Mouse (Mus musculus) liver, embryonic 13.5 days (tissue): ENCODE data around the gene Hist1h4f. TPM values are rescaled to one million over a fixed set of nuclear protein-coding genes. Genes with fewer than 3 reads are reported as not detected.
"Not testable (repeated sequence)": the region's sequence is repeated elsewhere in the genome, so short reads cannot be mapped to it uniquely, and the experiment has no call there.

Experiments
- ATAC-seq: fragments of 200-750 bp; cut with Nextera tagmentation; 2 replicates; pipeline ENCODE4 v1.8.0; 2017; ENCODE audit warnings: low read depth, mild to moderate bottlenecking, moderate number of reproducible peaks, moderate library complexity
- DNase-seq: peaks from one replicate; pipeline ENCODE4 v3.0.0; 2022
- H3K27ac ChIP-seq: fragments of 300-500 bp; sonication (generic); 2 replicates; pipeline ENCODE4 v1.5.1; 2015; ENCODE audit warnings: moderate library complexity, mild to moderate bottlenecking, inconsistent platforms
- H3K27me3 ChIP-seq: fragments of 300-500 bp; sonication (generic); 2 replicates; pipeline ENCODE4 v1.6.1; 2015; ENCODE audit warnings: mild to moderate bottlenecking, inconsistent platforms
- H3K36me3 ChIP-seq: fragments of 300-500 bp; sonication (generic); 2 replicates; pipeline ENCODE4 v1.6.1; 2015; ENCODE audit warnings: mild to moderate bottlenecking, inconsistent platforms
- H3K4me1 ChIP-seq: fragments of 300-500 bp; sonication (generic); replicated peaks from 2 replicates; pipeline ENCODE4 v1.6.1; 2015; ENCODE audit warnings: inconsistent platforms
- H3K4me2 ChIP-seq: fragments of 300-500 bp; sonication (generic); 2 replicates; pipeline ENCODE4 v1.6.1; 2015; ENCODE audit warnings: inconsistent platforms, mild to moderate bottlenecking, moderate library complexity
- H3K4me3 ChIP-seq: fragments of 300-500 bp; sonication (generic); replicated peaks from 2 replicates; pipeline ENCODE4 v1.5.1; 2015; ENCODE audit warnings: mild to moderate bottlenecking, inconsistent platforms
- H3K9ac ChIP-seq: fragments of 300-500 bp; sonication (generic); 2 replicates; pipeline ENCODE4 v1.6.1; 2015; ENCODE audit warnings: mild to moderate bottlenecking, inconsistent platforms
- H3K9me3 ChIP-seq: fragments of 300-500 bp; sonication (generic); replicated peaks from 2 replicates; pipeline ENCODE4 v1.6.1; 2016; ENCODE audit warnings: inconsistent platforms
- WGBS: fragments of 180-500 bp; shearing (Covaris S2); methylation state at CpG from one replicate; pipeline ENCODE4 v1.1.7; 2015; ENCODE audit not compliant: insufficient replicate concordance; 5-methylcytosine and 5-hydroxymethylcytosine counted together
- polyA plus RNA-seq: library from polyadenylated mRNA; unstranded; fragments of >200 nt; fragmentation: Nextera tagmentation; extraction: Ambion mirVana; gene quantifications from 2 replicates; pipeline ENCODE4 v1.2.1, GENCODE M21; 2015

Hist1h4f gene
- polyA plus RNA-seq, 1 experiment from 2014 or later: 4.2 TPM

DNA sequence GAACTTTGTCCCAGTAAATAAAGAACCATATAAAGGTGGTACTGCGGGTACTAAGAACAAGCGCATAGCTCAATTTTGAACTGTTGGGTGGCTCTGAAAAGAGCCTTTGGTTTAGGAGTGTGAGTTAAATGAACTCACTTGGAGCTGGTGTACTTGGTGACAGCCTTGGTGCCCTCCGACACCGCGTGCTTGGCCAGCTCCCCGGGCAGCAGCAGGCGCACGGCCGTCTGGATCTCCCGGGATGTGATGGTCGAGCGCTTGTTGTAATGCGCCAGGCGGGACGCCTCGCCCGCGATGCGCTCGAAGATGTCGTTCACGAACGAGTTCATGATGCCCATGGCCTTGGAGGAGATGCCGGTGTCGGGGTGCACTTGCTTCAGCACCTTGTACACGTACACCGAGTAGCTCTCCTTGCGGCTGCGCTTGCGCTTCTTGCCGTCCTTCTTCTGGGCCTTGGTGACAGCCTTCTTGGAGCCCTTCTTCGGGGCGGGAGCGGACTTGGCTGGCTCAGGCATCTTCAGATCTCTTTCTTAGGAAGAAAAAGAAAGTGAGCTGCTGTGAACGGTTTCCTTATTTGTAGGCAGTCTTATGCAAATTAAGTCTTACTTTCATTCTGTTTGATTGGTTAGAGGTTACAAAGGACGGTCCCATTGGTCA lies 34.1 kb upstream of the Hist1h4f start:
- peak overlapping the region; percentile 100 for H3K27ac ChIP-seq
- not testable (repeated sequence) for H3K36me3 ChIP-seq, H3K27me3 ChIP-seq, H3K9me3 ChIP-seq
- H3K4me1 ChIP-seq: peaks cover 57% of the 10 kb centered on the region
- H3K4me2 ChIP-seq: peak overlapping the region; percentile 79
- ATAC-seq: peak; percentile 76
- H3K9ac ChIP-seq: peak overlapping the region; percentile 88
- peak overlapping the region; percentile 63 for H3K4me3 ChIP-seq
- DNase-seq: peak; percentile 86
- WGBS: under 1% methylated on average over 34 of the region's 36 CpGs

DNA sequence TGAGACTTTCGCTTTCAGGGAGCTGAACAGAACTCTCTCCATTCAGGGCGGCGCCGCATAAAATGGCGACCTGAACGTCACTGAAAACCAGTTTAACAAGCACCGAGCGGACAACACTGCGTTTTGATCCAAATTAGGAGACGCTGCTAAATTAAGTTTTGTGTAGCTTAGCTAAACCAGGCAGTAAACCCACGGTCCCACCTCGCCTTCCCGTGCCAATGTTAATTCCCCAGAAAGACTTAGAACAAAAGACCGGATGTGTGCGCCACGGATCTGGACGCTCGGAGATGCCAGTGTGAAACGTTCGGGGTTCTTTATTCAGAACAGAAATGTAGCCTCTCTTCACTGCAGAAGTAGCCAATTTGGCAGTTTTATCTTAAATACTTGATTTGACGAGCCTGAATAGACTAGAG lies 33.6 kb upstream of the Hist1h4f start:
- H3K36me3 ChIP-seq: no peaks in the 10 kb centered on the region
- under 1% methylated on average over 21 of the region's 21 CpGs for WGBS

DNA sequence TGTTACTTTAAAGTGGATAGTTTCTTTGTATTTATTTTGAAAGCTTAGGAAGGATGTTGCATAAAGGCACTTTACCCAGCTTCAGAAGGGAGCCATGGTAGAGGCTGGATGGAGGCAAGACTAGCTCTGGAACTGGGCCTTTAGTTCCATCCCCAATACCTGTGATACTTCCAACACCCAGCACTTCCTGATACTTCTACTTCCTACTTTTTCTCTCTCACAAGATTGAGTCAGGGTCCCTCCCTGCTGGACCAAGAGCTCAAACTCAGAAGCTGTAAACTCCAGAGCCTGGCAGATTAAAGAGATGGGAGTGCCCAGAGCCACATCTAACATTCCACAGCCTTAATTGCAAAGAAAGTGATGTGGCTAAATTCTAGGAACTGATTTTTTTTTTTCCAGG lies 32.9 kb upstream of the Hist1h4f start:
- H3K4me3 ChIP-seq: peak overlapping the region; percentile 63
- ATAC-seq (no peak), DNase-seq (peak; percentile 13)
- H3K27me3 ChIP-seq: no peaks in the 10 kb centered on the region
- H3K4me1 ChIP-seq: peaks cover 62% of the 10 kb centered on the region
- peak overlapping the region; percentile 88 for H3K9ac ChIP-seq
- H3K9me3 ChIP-seq: no peaks in the 10 kb centered on the region
- no peaks in the 10 kb centered on the region for H3K36me3 ChIP-seq
- peak overlapping the region; percentile 100 for H3K27ac ChIP-seq
- H3K4me2 ChIP-seq: peak overlapping the region; percentile 79

More for the DNA sequence above, 33.6 kb upstream of the Hist1h4f start:
- Histone ChIP-seq H3K4me1 (peaks cover 62% of the 10 kb centered on the region), H3K4me2 (peak overlapping the region; percentile 79), H3K4me3 (peak overlapping the region; percentile 63), H3K27me3 (no peaks in the 10 kb centered on the region), H3K27ac (peak overlapping the region; percentile 100), H3K9ac (peak overlapping the region; percentile 88), H3K9me3 (no peaks in the 10 kb centered on the region)
- DNase-seq (peak; percentile 68), ATAC-seq (peak; percentile 2)

DNA sequence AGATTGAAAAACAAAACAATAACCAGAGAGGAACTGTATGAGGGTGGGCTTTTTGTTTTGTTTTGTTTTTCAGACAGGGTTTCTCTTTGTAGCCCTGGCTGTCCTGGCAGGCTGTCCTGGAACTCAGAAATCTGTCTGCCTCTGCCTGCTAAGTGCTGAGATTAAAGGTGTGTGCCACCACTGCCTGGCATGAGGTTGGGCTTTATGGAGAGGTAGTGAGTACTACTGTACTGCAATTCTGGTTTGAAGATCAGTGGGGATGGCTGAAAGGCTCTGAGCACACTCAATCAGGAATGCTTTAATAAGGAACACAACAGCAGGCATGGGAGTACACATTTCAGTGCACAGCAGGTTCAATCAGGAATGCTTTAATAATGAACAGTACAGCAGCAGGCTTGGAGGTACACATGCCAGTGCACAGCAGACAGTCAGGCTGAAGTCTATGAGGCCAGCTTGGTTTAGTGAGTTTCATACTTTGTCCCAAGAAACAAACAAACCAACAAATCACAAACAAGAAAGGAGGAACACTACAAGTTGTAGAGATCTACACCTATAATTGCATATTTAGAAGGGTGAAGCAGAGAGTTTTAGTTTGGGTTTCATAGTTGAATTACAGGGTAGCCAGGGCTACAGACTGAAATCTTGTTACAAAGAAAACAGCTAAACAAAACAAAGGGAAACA lies 32.1 kb upstream of the Hist1h4f start:
- Histone ChIP-seq H3K4me1 (peaks cover 60% of the 10 kb centered on the region), H3K4me3 (peak overlapping the region; percentile 63), H3K9me3 (no peaks in the 10 kb centered on the region), H3K9ac (peak overlapping the region; percentile 88), H3K4me2 (peak overlapping the region; percentile 78), H3K36me3 (no peaks in the 10 kb centered on the region), H3K27me3 (no peaks in the 10 kb centered on the region), H3K27ac (peak overlapping the region; percentile 100)
- no peak for DNase-seq
- no peak for ATAC-seq

DNA sequence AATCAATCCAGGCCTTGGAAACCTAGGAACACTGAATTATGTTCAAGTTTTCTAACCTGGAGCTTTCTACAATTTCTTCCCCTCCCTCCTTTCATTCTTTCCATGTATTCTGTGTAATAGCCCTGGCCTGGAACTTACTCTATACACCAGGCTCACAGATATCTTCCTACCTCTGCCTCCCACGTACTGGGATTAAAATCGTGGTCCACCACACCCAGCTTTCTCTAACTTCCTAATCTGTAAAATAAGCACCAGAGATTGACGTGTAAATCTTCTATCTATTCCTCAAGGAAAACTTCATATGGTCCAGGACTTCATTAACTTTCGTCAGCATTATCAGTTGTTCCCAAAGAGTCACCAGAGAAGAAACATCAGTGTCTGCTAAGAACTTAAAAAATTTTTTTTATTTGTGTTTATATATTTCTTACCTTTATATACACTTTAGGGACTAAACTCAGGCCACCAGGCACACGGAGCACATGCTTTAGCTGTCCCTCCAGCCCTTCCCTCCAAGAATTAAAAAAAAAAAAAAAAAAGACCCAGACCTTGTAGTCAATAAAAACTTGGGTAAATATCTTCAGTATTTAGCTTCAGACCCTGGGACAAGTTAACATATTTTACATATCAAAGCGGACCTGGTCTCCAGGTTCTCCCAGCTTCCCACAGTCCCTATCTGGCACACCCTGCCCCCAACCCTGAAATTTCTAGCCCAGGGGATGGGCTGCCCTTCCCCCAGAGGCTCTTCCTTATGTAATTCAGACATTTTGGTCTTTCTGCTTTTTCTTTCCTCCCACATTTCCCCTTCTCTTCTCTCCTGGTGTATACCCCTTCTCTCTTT lies 31.0 kb upstream of the Hist1h4f start:
- peak overlapping the region; percentile 100 for H3K27ac ChIP-seq
- no peaks in the 10 kb centered on the region for H3K9me3 ChIP-seq
- H3K4me2 ChIP-seq: peak overlapping the region; percentile 78
- peak overlapping the region; percentile 63 for H3K4me3 ChIP-seq
- no peaks in the 10 kb centered on the region for H3K27me3 ChIP-seq
- DNase-seq: peak; percentile 34
- WGBS: 8% methylated on average over 6 of the region's 6 CpGs
- no peaks in the 10 kb centered on the region for H3K36me3 ChIP-seq
- H3K4me1 ChIP-seq: peaks cover 61% of the 10 kb centered on the region
- H3K9ac ChIP-seq: peak overlapping the region; percentile 88
- peak; percentile 2; the same call in 1 of the 2 replicates for ATAC-seq

DNA sequence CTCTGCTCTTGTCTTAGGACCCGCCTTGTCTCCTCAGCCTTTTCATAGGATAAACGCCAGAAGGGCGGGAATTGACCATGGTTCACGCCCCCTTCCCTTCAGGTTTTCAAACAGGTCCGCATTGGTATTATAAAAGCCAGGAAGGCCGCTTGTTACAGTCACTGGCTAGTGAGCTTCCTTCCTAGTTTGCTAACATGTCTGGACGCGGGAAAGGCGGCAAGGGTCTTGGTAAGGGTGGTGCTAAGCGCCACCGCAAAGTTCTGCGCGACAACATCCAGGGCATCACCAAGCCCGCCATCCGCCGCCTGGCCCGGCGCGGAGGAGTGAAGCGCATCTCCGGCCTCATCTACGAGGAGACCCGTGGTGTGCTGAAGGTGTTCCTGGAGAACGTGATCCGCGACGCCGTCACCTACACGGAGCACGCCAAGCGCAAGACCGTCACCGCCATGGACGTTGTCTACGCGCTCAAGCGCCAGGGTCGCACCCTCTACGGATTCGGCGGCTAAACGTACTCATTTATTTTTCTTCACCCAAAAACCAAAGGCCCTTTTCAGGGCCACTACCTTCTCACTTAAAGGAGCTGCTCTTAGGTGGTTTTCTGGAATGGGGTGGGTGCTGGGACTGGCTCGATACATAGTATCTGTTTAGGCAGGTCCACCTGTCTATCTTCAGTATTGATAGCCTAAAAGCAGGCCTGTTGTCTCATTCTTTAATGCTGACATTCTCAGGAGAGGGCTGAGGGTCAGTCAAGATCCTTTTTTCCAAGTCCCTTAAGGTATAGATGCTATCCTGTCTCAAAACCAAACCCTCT lies 30.2 kb upstream of the Hist1h4f start, which contains the start of gene Hist1h4d:
Gene Hist1h4d (plus strand): TSS at position 191 of the 811 bp plus-strand sequence.
- Histone ChIP-seq H3K27me3 (no peaks in the 10 kb centered on the region), H3K4me1 (peaks cover 63% of the 10 kb centered on the region), H3K4me2 (peak within 1 kb of the TSS; percentile 78), H3K36me3 (no peaks in the 10 kb centered on the region), H3K9me3 (no peaks in the 10 kb centered on the region), H3K4me3 (peak within 1 kb of the TSS; percentile 63), H3K27ac (peak within 1 kb of the TSS; percentile 100), H3K9ac (peak within 1 kb of the TSS; percentile 88)
- under 1% methylated on average over 42 of the region's 43 CpGs for WGBS
- DNase-seq (peak; percentile 94), ATAC-seq (peak; percentile 80)

DNA sequence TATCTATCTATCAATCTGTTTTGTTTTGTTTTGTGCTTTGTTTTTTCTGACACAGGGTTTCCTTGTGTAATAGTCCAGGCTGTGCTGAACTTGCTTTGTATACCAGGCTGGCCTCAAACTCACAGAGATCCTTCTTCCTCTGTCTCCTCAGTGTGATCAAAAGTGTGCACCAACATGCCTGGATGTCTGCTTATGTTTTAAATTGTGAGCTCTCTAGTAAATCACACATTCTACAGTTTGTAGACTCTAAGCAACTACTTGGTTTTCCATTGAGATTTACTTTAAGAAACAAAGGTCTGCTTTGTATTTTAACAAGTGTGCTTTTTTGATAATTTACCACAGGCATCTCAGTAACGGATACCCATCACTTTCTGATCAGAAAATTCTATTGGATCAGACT lies 26.4 kb upstream of the Hist1h4f start:
- H3K36me3 ChIP-seq: no peaks in the 10 kb centered on the region
- 79% methylated on average over 1 of the region's 1 CpGs for WGBS
- H3K4me3 ChIP-seq: no peak overlapping the region
- H3K9me3 ChIP-seq: no peaks in the 10 kb centered on the region
- no peak for ATAC-seq
- no peaks in the 10 kb centered on the region for H3K27me3 ChIP-seq
- H3K4me1 ChIP-seq: peaks cover 57% of the 10 kb centered on the region
- H3K4me2 ChIP-seq: peak overlapping the region; percentile 50
- H3K27ac ChIP-seq: peak overlapping the region; percentile 97
- no peak for DNase-seq
- peak overlapping the region; percentile 83 for H3K9ac ChIP-seq

DNA sequence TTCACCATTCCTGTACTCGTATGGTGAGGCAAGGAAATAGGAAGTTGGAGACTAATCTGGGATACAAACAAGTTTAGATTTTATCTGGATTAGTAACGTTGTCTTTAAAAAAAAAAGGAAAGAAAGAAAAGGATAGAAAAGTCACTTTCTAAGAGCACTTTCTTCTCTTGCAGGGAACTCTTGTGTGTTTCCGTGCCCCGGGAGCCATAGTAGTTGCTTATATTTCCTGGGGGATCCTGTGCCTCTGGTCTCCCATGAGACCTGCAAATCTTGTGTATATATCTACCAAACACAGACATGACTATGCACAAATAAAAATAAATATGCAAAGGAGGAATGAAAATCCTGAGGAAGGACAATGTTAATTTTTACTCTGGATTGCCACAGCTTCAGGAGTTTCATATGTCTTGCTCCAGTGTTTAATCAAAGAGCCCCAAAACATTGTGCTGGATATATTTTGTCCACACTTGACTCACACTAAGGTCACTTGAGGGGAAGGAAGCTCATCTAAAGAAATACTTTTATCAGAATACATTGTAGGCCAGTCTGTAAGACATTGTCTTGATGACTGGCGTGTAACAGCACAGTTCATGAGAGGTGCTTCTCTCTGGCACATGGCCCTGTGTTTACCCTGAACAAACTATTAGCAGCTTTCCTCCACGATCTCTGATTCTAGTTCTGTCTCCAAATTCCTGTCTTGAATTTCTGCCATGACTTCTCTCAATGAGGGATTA lies 25.6 kb upstream of the Hist1h4f start:
- Histone ChIP-seq H3K4me1 (peaks cover 55% of the 10 kb centered on the region), H3K36me3 (no peaks in the 10 kb centered on the region), H3K27me3 (no peaks in the 10 kb centered on the region), H3K9ac (peak overlapping the region; percentile 83), H3K4me3 (peak overlapping the region; percentile 62), H3K4me2 (peak overlapping the region; percentile 74), H3K9me3 (no peaks in the 10 kb centered on the region), H3K27ac (peak overlapping the region; percentile 97)
- DNase-seq (no peak), ATAC-seq (no peak)
- WGBS: 34% methylated on average over 6 of the region's 6 CpGs

DNA sequence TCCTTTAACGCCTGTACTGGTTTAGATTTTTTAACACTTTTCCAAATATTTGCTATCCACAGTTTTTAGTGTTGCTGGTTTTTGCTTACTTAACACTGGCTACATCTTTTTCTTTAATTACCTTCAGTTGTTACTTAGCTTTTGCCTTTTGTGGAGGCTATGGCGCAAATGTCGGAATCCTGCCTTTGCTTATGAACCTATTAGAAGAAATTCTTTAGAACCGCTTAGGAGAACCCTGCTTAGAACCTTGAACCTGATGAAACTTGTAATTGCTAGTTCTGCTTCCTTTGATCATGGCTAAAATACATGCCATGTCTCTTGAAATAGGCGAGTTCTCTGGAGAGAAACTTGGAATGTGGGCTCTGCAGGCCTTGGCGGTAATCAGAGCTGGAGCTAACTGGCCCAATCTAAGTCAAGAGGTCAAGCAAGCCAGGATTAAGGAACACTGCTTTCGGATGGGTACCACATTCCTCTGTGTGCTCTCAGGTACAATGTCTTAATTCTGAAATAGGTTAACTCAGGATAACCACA lies 25.0 kb upstream of the Hist1h4f start:
- peak overlapping the region; percentile 74 for H3K4me2 ChIP-seq
- ATAC-seq: no peak
- H3K9ac ChIP-seq: peak overlapping the region; percentile 83
- peak overlapping the region; percentile 97 for H3K27ac ChIP-seq
- WGBS: 7% methylated on average over 7 of the region's 7 CpGs
- no peaks in the 10 kb centered on the region for H3K9me3 ChIP-seq
- H3K4me1 ChIP-seq: peaks cover 51% of the 10 kb centered on the region
- H3K4me3 ChIP-seq: peak overlapping the region; percentile 62
- DNase-seq: no peak
- H3K36me3 ChIP-seq: no peaks in the 10 kb centered on the region
- no peaks in the 10 kb centered on the region for H3K27me3 ChIP-seq

DNA sequence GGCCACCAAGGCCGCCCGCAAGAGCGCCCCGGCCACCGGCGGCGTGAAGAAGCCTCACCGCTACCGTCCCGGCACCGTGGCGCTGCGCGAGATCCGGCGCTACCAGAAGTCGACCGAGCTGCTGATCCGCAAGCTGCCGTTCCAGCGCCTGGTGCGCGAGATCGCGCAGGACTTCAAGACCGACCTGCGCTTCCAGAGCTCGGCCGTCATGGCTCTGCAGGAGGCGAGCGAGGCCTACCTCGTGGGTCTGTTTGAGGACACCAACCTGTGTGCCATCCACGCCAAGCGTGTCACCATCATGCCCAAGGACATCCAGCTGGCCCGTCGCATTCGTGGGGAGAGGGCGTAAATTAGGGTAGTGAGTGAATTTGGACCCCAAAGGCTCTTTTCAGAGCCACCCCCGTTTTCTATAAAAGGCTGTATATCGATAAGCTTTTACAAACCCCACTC lies 24.4 kb upstream of the Hist1h4f start:
- not testable (repeated sequence) for H3K27me3 ChIP-seq, H3K36me3 ChIP-seq, ATAC-seq, H3K9me3 ChIP-seq, DNase-seq
- Histone ChIP-seq H3K4me2 (peak overlapping the region; percentile 74), H3K27ac (peak overlapping the region; percentile 97), H3K9ac (peak overlapping the region; percentile 83), H3K4me1 (peaks cover 47% of the 10 kb centered on the region), H3K4me3 (peak overlapping the region; percentile 62)
- WGBS: under 1% methylated on average over 11 of the region's 40 CpGs
